14 mouse cellular contexts compared by ENCODE assay signal in the genomic region with DNA sequence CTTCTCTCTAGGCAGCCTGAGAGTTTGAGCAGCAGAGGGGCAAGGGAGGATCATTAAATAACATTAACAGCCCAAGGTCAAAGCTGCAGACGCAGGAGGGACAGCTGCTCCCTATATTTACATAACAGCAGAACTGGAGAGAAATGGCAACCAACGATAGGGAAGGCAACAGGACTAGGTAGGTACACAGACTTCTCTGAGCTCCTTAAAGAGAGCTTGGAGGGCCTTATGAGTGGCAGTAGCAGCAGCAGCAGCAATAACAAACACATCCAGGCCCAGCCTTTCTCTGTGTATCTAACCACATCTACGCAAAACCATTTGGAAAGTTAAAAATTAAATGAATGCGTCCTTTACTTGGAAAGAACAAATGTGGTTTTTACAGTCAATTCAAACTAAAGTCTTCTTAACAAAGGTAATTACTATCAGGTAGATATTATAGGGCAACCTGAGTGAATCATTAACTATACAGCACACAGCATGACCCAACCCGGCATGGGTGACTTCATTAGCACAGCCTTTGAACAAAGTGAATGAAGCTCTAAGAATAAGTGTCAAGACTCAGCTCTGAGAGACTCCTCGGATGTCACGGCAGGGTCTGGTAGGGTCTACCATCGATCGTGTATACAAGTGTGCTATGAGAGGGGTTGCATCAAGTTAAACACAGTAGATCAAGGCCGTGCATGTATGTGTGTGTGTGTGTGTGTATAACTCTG. TPM values are rescaled to one million over a fixed set of nuclear protein-coding genes. Genes with fewer than 3 reads are reported as not detected.
DNase-seq lines count a peak whose midpoint lies in the region; ATAC-seq and TF ChIP-seq lines count a peak whose summit lies in the region.
"Had no signal": no experiment of that assay in that cellular context is flagged by ENCODE, and none has a peak within 500 bp of the region (broad histone marks: within the 10 kb centered on the region; RNA-seq: fewer than 3 reads in every experiment).

No protein-coding gene starts in this region.

- H3K4me2 ChIP-seq in kidney, embryonic 14.5 days (replicated peaks; ENCODE audit: low read depth, low read length): peak overlapping the region; percentile 54; the same call in 1 of the 2 replicates
- peak overlapping the region; percentile 34 for H3K4me2 ChIP-seq in liver, embryonic 16.5 days (ENCODE audit: low read depth, low read length)
- H3K4me2 ChIP-seq: embryonic facial prominence, embryonic 15.5 days had no signal

- CTCF ChIA-PET in Patski (lab: Charles Lee): interaction anchor here (1.0 to 3.2 kb wide), 13 partner anchors 9 to 359 kb away, joined by 3 to 15 read pairs (median 4); partner anchors contain the start of gene Rwdd3

- TF ChIP-seq CTCF in Patski (IDR thresholded peaks at IDR 0.05): no peak
- no peak for TF ChIP-seq CTCF in left cerebral cortex, adult 2 months (IDR thresholded peaks at IDR 0.05)

- in situ Hi-C loops in Patski (cut with MboI; ENCODE audit: low pct_unique_long_range_greater_than_20kb): no loop called here

- no peaks in the 10 kb centered on the region for H3K9me3 ChIP-seq in kidney, embryonic 14.5 days (ENCODE audit: control insufficient read depth, low read length)
- H3K9me3 ChIP-seq in liver, embryonic 16.5 days (replicated peaks; ENCODE audit: control insufficient read depth, low read length): no peaks in the 10 kb centered on the region
- H3K9me3 ChIP-seq: embryonic facial prominence, embryonic 15.5 days; heart, embryonic 15.5 days; megakaryocyte, embryonic 14.5 days had no signal

- peak overlapping the region; percentile 44; the same call in 1 of the 2 replicates for H3K27ac ChIP-seq in kidney, embryonic 14.5 days (ENCODE audit: low read depth, low read length)
- peak overlapping the region; percentile 76 for H3K27ac ChIP-seq in liver, embryonic 16.5 days (ENCODE audit: low read length)
- H3K27ac ChIP-seq in left cerebral cortex, adult 2 months: no peak overlapping the region
- H3K27ac ChIP-seq: embryonic facial prominence, embryonic 15.5 days; heart, embryonic 15.5 days had no signal

- 42% methylated on average over 10 of the region's 10 CpGs for WGBS in kidney, embryonic 14.5 days
- WGBS in liver, embryonic 16.5 days (ENCODE audit: insufficient replicate concordance): 56% methylated on average over 10 of the region's 10 CpGs

- H3K27me3 ChIP-seq in Patski: no peaks in the 10 kb centered on the region
- no peaks in the 10 kb centered on the region for H3K27me3 ChIP-seq in kidney, embryonic 14.5 days (ENCODE audit: control insufficient read depth, insufficient read depth, low read length)
- no peaks in the 10 kb centered on the region for H3K27me3 ChIP-seq in liver, embryonic 16.5 days (ENCODE audit: control insufficient read depth, insufficient read depth, low read depth, low read length)

- H3K4me3 ChIP-seq in kidney, embryonic 14.5 days (ENCODE audit: low read length): no peak overlapping the region
- H3K4me3 ChIP-seq in liver, embryonic 16.5 days (ENCODE audit: low read depth, low read length): peak overlapping the region; percentile 47; the same call in 1 of the 2 replicates
- no peak overlapping the region for H3K4me3 ChIP-seq in left cerebral cortex, adult 2 months
- H3K4me3 ChIP-seq: embryonic facial prominence, embryonic 15.5 days; heart, embryonic 15.5 days; megakaryocyte, embryonic 14.5 days had no signal

- H3K9ac ChIP-seq in kidney, embryonic 14.5 days (ENCODE audit: low read depth, low read length): no peak overlapping the region
- no peak overlapping the region for H3K9ac ChIP-seq in liver, embryonic 16.5 days (ENCODE audit: low read depth, low read length)
- H3K9ac ChIP-seq: embryonic facial prominence, embryonic 15.5 days; heart, embryonic 15.5 days had no signal

- intact Hi-C loops in left cerebral cortex, postnatal 10 days (cut with DNase I): loop anchor here (10.0 kb wide), 1 partner anchor 614 kb away; no protein-coding TSS in a partner anchor
- intact Hi-C loops in left cerebral cortex, adult 2 months (cut with DNase I): loop anchor here (10.0 kb wide), 1 partner anchor 226 kb away; no protein-coding TSS in a partner anchor

- no peaks in the 10 kb centered on the region for H3K36me3 ChIP-seq in kidney, embryonic 14.5 days (ENCODE audit: control insufficient read depth, insufficient read depth, low read length)
- H3K36me3 ChIP-seq in liver, embryonic 16.5 days (ENCODE audit: control insufficient read depth, insufficient read depth): no peaks in the 10 kb centered on the region
- H3K36me3 ChIP-seq: embryonic facial prominence, embryonic 15.5 days; heart, embryonic 15.5 days had no signal

- POLR2A ChIA-PET in Patski (lab: Charles Lee): interaction anchor here (0.6 kb wide), 1 partner anchor 671 kb away, joined by 3 read pairs; no protein-coding TSS in a partner anchor

- peaks cover 34% of the 10 kb centered on the region for H3K4me1 ChIP-seq in kidney, embryonic 14.5 days (ENCODE audit: control insufficient read depth, insufficient read depth, low read length)
- H3K4me1 ChIP-seq in liver, embryonic 16.5 days (ENCODE audit: control insufficient read depth, low read depth, low read length): peaks cover 7% of the 10 kb centered on the region; the same call in 1 of the 2 replicates

- peak; percentile 65 for ATAC-seq in Patski
- ATAC-seq in kidney, embryonic 14.5 days (ENCODE audit: low FRiP score, low TSS enrichment): peak; percentile 17; the same call in 1 of the 2 replicates
- ATAC-seq in liver, embryonic 16.5 days (ENCODE audit: low read depth): peak; percentile 65

- DNase-seq in embryo, embryonic 10.5 days (ENCODE audit: low spot score): peak; percentile 37
- no peak for DNase-seq in embryo, embryonic 11 days
- peak; percentile 91 for DNase-seq in Patski (ENCODE audit: low read depth, low spot score)
- no peak for DNase-seq in left cerebral cortex, postnatal 10 days (ENCODE audit: extremely low spot score in 1 of 2, low spot score in 2 of 2)
- no peak for DNase-seq in left cerebral cortex, adult 2 months (ENCODE audit: extremely low spot score in 1 of 2, low spot score in 2 of 2)
- no peak for DNase-seq in spleen, postnatal 4 days (ENCODE audit: low spot score in 2 of 2)
- DNase-seq: B cell, adult 2 months; cerebellum, adult 2 months; layer of hippocampus, adult 9-11 months had no signal

RNA-seq across cellular contexts. Expression of gene Slc44a3, which starts 1.5 kb away (rescaled TPM):
- 0.24 TPM for polyA plus RNA-seq in Patski (2021)
- 5.6 and 9.0 TPM in 2 replicates for polyA plus RNA-seq in kidney, embryonic 14.5 days (2014; fragmentation: Nextera tagmentation; extraction: Ambion mirVana)
- 19.0 and 22.8 TPM in 2 replicates for polyA plus RNA-seq in liver, embryonic 16.5 days (2015; fragmentation: Nextera tagmentation; extraction: Ambion mirVana)
- under 1 TPM in 1 of 2 experiments, not detected in 1; 0.17 TPM for total RNA-seq in left cerebral cortex, postnatal 10 days (2021)
- total RNA-seq in left cerebral cortex, adult 2 months (2021): not detected

Comparison
In these comparisons a context has a peak if more than half of its experiments do, and no peak if none do; other contexts are left out.
1. DNase-seq: peak in embryo, embryonic 10.5 days (single experiment) and Patski (single experiment); none in embryo, embryonic 11 days (single experiment), left cerebral cortex, postnatal 10 days (0 of 2), left cerebral cortex, adult 2 months (0 of 2) and spleen, postnatal 4 days (0 of 2).
2. Peak in every context shown above with its lines, with median percentiles within 50 percentile points of each other: ATAC-seq.